Mouse (Mus musculus) subcutaneous adipose tissue, adult 2 months (tissue): ENCODE data around the gene Hectd3. TPM values are rescaled to one million over a fixed set of nuclear protein-coding genes. Genes with fewer than 3 reads are reported as not detected.

Experiments
- polyA plus RNA-seq: library from polyadenylated mRNA; depleted of rRNA; stranded (reverse); fragments of >200 nt; gene quantifications from 2 replicates; pipeline ENCODE4 v1.2.3, GENCODE M21; 2012; ENCODE audit warnings: low replicate concordance; rRNA removed

The Hectd3 gene
- 45.0 and 57.2 TPM in 2 replicates for polyA plus RNA-seq

GRCm38 (mm10) chr4:116995131-116995797, at the start of gene Hectd3:
Gene Hectd3 (plus strand): TSS chr4:116995317.

GRCm38 (mm10) chr4:116993672-116994621, 1.2 kb upstream of the Hectd3 start, which contains the start of gene Urod:
Gene Urod (minus strand): TSS chr4:116994413.

GRCm38 (mm10) chr4:117019206-117020134, 24.4 kb downstream of the Hectd3 start, which contains the start of gene Eif2b3:
Gene Eif2b3 (plus strand): TSS chr4:117019402.

Other genes starting within 250 kb of the Hectd3 start
- gene Toe1, start 187.7 kb upstream of the Hectd3 start, polyA plus RNA-seq: 22.5 and 36.4 TPM in 2 replicates
- 7.7 and 12.9 TPM in 2 replicates for gene Mutyh, start 187.6 kb upstream of the Hectd3 start, polyA plus RNA-seq
- 1.5 and 2.3 TPM in 2 replicates for gene Hpdl, start 173.6 kb upstream of the Hectd3 start, polyA plus RNA-seq
- gene Zswim5, start 117.9 kb upstream of the Hectd3 start, polyA plus RNA-seq: 0.10 and 0.91 TPM in 2 replicates
- 91.4 and 104 TPM in 2 replicates for gene Urod, start 904 bp upstream of the Hectd3 start, polyA plus RNA-seq
- 14.9 and 23.4 TPM in 2 replicates for gene Eif2b3, start 24.1 kb downstream of the Hectd3 start, polyA plus RNA-seq
- gene Ptch2, start 100.8 kb downstream of the Hectd3 start, polyA plus RNA-seq: 35.8 and 41.0 TPM in 2 replicates
- gene Btbd19, start 130.4 kb downstream of the Hectd3 start, polyA plus RNA-seq: 19.8 and 24.4 TPM in 2 replicates
- 1.4 and 1.6 TPM in 2 replicates for gene Tctex1d4, start 131.5 kb downstream of the Hectd3 start, polyA plus RNA-seq
- gene Plk3, start 138.6 kb downstream of the Hectd3 start, polyA plus RNA-seq: 10.4 and 11.0 TPM in 2 replicates
- 293 and 872 TPM in 2 replicates for gene Rps8, start 160.9 kb downstream of the Hectd3 start, polyA plus RNA-seq
- 0.49 and 3.5 TPM in 2 replicates for gene Kif2c, start 187.3 kb downstream of the Hectd3 start, polyA plus RNA-seq